Mouse (Mus musculus): ENCODE results near the gene Csad.

DNA sequence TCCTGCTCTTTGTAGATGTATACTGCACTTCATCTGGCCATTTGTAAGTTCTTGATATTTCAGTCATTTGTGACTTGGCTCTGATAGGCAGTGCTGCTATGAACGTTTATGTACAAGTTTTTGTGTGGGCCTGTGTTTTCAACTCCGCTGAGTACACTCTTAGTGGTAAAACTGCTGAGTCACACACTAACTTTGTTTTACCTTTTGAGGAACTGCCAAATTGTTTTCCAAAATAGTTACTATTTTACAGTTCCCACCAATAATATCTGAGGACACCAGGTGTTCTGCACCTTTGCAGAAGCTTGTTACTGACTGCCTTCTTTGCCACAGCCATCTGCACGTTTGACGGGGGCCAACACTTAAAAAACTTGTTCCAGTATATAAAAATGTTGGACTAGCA is 10.1 kb downstream of the Csad start:
- no peak for TF ChIP-seq POLR2A (IDR thresholded peaks at IDR 0.05; ENCODE audit: extremely low read depth, insufficient read depth, low read length)
- TF ChIP-seq CTCF (IDR thresholded peaks at IDR 0.05; ENCODE audit: extremely low read depth, insufficient read depth, low read length) = no peak

Measured in cortical plate, adult 2 months (tissue).